Mouse (Mus musculus) olfactory bulb, adult 2 months (tissue): Measurements from ENCODE around the gene Actr6. TPM values are rescaled to one million over a fixed set of nuclear protein-coding genes. Genes with fewer than 3 reads are reported as not detected.

Experiments used
- H3K27ac ChIP-seq: fragments of 200-500 bp; 2 replicates; pipeline ENCODE4 v1.5.1; 2012; ENCODE audit warnings: low read depth, low read length; ENCODE audit not compliant: insufficient read depth
- H3K4me1 ChIP-seq: fragments of 200-500 bp; 2 replicates; pipeline ENCODE4 v1.6.1; 2012; ENCODE audit warnings: low read length; ENCODE audit not compliant: control insufficient read depth, insufficient read depth
- H3K4me3 ChIP-seq: fragments of 200-500 bp; 2 replicates; pipeline ENCODE4 v1.5.1; 2012; ENCODE audit warnings: mild to moderate bottlenecking, low read depth, low read length, moderate library complexity; ENCODE audit not compliant: insufficient read depth
- CTCF ChIP-seq: fragments of 200-500 bp; IDR thresholded peaks from 2 replicates; pipeline ENCODE4 v1.5.1; 2012; ENCODE audit warnings: low read depth, mild to moderate bottlenecking, low read length, moderate library complexity; ENCODE audit not compliant: insufficient read depth
- POLR2A ChIP-seq: fragments of 200-500 bp; IDR thresholded peaks from 2 replicates; pipeline ENCODE4 v1.6.1; 2012; ENCODE audit warnings: mild to moderate bottlenecking, low read depth, low read length, moderate library complexity; ENCODE audit not compliant: insufficient read depth
- WGBS: fragments of 180-500 bp; shearing (Covaris S2); methylation state at CpG from one replicate; pipeline ENCODE4 v1.1.7; 2018; 5-methylcytosine and 5-hydroxymethylcytosine counted together
- polyA plus RNA-seq: library from polyadenylated mRNA; stranded (reverse); fragments of >200 nt; gene quantifications from 2 replicates; pipeline ENCODE4 v1.2.4, GENCODE M21; 2012; ENCODE audit warnings: low replicate concordance; ENCODE audit not compliant: missing spikeins, insufficient read depth, insufficient read length

The Actr6 gene
- polyA plus RNA-seq, 1 experiment: not detected

- no peak overlapping the region for H3K27ac ChIP-seq
- TF ChIP-seq CTCF (no peak), POLR2A (no peak)
- 95% methylated on average over 4 of the region's 4 CpGs for WGBS
- H3K4me1 ChIP-seq: no peaks in the 10 kb centered on the region
- no peak overlapping the region for H3K4me3 ChIP-seq
Observed at GRCm38 (mm10) chr10:89755231-89755630, 23.1 kb upstream of the Actr6 start.

DNA sequence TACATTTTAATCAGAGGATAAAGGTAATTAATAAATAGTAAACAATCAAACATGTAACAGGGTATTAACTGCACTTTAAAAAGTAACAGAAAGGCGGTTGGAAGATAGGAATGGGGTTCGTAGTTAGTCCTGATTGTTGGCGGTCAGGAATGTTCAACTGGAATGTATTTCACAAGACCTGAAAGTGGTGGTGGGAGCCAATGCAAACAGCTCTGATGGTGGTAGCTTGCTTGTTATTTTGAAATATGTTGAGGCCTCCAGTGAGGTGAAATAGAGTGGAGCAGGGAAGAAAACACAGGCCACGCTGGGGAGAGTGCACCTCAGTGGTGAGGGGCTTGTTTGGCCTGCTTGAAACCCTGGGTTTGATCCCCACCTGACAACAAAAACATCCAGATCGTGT is 19.0 kb upstream of the Actr6 start:
- no peak overlapping the region for H3K27ac ChIP-seq
- TF ChIP-seq CTCF (no peak), POLR2A (no peak)
- no peak overlapping the region for H3K4me3 ChIP-seq
- WGBS: 91% methylated on average over 5 of the region's 5 CpGs
- peaks cover 3% of the 10 kb centered on the region for H3K4me1 ChIP-seq

DNA sequence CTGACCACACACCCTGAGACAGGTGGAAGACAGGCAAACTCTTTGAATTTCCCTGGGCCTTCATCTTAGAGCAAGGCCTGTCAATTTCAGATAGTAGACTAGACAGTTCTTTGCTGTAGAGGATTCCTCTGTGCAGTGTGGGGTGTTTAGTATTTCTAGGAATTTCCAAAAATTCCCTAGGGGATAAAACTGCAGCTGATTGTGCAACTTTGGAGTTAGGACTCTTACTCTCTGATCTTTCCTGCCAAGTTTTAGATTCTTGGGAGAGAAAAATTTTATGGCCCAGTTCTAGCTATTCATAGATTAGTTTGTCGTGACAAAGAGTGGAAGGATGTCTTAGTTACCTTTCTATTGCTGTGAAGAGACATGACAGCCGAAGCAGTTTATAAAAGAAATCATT is 16.5 kb upstream of the Actr6 start:
- no peak overlapping the region for H3K4me3 ChIP-seq
- H3K4me1 ChIP-seq: peaks cover 3% of the 10 kb centered on the region
- TF ChIP-seq CTCF (no peak), POLR2A (no peak)
- H3K27ac ChIP-seq: no peak overlapping the region
- WGBS: 93% methylated on average over 2 of the region's 2 CpGs

DNA sequence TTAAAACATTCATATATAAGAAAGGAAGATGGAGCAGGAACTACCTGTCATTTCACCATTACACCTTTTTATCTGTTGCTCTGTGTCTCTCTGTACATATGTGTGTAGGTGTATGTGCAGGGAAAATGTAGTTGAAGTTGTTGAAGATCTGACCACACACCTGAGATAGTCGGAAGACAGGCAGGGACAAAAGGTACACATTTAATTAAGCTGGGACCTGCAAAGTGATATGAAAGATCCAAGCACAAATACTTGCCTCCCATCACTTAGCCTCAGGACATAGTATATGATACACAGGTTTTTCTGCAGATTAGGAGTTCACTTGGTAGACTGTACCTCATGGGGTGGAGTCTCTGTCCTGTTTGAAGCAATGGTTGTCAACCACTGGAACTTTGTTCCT is 15.8 kb upstream of the Actr6 start:
- Histone ChIP-seq H3K27ac (no peak overlapping the region), H3K4me1 (peaks cover 3% of the 10 kb centered on the region), H3K4me3 (no peak overlapping the region)
- no peak for TF ChIP-seq POLR2A
- TF ChIP-seq CTCF: no peak
- WGBS: 93% methylated on average over 1 of the region's 1 CpGs

DNA sequence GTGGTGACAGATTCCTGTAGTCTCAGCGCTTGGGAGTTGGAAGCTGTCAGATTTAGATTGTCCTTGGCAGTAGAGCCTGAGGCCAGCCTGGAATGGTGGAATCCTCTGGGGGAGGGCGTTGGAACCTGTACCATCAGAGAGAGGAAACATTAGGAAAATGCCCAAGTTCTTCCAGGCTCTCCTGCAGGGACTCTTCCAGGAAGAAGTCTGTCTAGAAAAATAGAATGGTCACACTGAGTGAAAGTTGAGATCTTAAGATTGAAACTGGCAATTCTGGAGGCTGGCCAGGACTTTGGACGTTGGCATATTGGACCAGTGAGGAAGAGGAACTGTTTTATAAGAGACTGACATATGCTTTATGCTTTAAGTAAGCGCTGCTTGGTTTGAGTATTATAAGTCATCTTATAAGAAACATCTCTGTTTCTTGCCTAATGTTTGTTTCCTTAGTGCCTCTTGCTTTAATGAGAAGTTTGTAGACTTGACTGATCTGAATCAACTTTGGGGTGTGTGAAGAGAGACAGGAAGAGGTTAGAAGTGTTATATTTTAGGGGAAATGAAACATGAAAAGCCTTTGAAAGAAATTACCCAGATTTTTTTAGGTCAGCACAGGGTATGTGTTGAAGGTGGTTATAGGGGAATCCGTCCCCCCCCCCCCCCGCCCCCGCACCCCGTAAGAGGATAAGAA is 15.3 kb upstream of the Actr6 start:
- Histone ChIP-seq H3K4me1 (peaks cover 3% of the 10 kb centered on the region), H3K4me3 (no peak overlapping the region), H3K27ac (no peak overlapping the region)
- WGBS: 85% methylated on average over 8 of the region's 8 CpGs
- no peak for TF ChIP-seq CTCF
- TF ChIP-seq POLR2A: no peak

GRCm38 (mm10) chr10:89746581-89746980 is 14.5 kb upstream of the Actr6 start:
- peaks cover 3% of the 10 kb centered on the region for H3K4me1 ChIP-seq
- 37% methylated on average over 3 of the region's 3 CpGs for WGBS
- no peak for TF ChIP-seq CTCF
- no peak for TF ChIP-seq POLR2A
- no peak overlapping the region for H3K27ac ChIP-seq
- no peak overlapping the region for H3K4me3 ChIP-seq

DNA sequence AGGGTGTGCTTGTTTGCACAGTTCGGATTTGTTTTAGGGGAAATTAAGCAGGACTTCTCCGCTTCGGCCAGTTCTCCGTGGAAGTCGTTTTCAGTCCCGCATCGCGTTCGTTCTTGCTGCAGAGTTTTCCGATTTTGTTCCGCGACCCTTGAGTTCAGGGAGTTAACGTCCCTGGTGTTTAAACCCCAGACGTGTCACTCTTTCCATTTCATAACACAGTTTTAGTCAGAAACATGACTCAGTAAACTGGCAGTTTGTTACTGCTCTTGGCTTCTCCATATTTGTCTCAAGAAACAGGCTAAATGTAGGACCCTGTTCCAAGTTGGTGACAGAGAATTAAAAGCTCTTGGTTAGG is 13.5 kb upstream of the Actr6 start:
- Histone ChIP-seq H3K27ac (peak overlapping the region; percentile 87), H3K4me3 (peak overlapping the region; percentile 92), H3K4me1 (peaks cover 3% of the 10 kb centered on the region)
- under 1% methylated on average over 14 of the region's 14 CpGs for WGBS
- no peak for TF ChIP-seq CTCF
- TF ChIP-seq POLR2A: no peak

GRCm38 (mm10) chr10:89744871-89745665 is 13.0 kb upstream of the Actr6 start, which contains the start of gene Uhrf1bp1l:
Gene Uhrf1bp1l, plus strand, starts transcription at chr10:89744991.
- under 1% methylated on average over 85 of the region's 85 CpGs for whole genome bisulfite sequencing
- H3K27ac ChIP-seq: peak within 1 kb of the TSS; percentile 87
- H3K4me1 ChIP-seq: peaks cover 3% of the 10 kb centered on the region
- H3K4me3 ChIP-seq: peak within 1 kb of the TSS; percentile 92
- TF ChIP-seq POLR2A (peak; percentile 90), CTCF (no peak)

DNA sequence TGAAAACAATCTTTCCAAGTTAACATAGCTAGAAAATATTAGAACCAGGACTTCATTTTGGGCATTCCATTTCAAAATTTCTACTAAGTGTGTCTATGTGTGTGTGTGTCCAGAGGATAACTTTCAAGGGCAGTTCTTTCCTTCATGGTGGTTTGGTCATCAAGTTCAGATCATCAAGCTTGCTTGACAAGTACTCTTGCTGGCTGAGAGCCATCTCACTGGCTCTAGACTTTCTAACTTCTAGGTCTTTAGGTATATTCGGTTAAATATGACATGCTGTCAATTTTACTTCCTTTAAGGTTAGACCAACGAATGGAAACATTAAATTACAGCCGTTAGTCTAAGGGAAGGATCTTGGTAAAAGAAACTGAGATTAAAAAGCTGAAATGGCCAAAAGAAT is 12.2 kb upstream of the Actr6 start:
- no peak overlapping the region; the same call in 1 of the 2 replicates for H3K27ac ChIP-seq
- 15% methylated on average over 3 of the region's 3 CpGs for WGBS
- no peak overlapping the region for H3K4me3 ChIP-seq

More for the DNA sequence above, 12.2 kb upstream of the Actr6 start:
- TF ChIP-seq CTCF (no peak), POLR2A (no peak)
- peaks cover 3% of the 10 kb centered on the region for H3K4me1 ChIP-seq
